Mouse (Mus musculus): Measurements from ENCODE around the gene Usp8. TPM values are rescaled to one million over a fixed set of nuclear protein-coding genes. Genes with fewer than 3 reads are reported as not detected.

Gene Usp8
- polyA plus RNA-seq, 3 experiments from 2014 or later: 36.8 to 44.7 (median 42.2) TPM

Other genes starting within 250 kb of the Usp8 start
- gene Atp8b4, start 206.7 kb upstream of the Usp8 start, polyA plus RNA-seq (2017; shearing (Covaris generic)): 1 to 10 TPM in 1 of 3 experiments, under 1 TPM in 2; 0.21 to 7.4 (median 0.91) TPM
- gene Slc27a2, start 154.9 kb upstream of the Usp8 start, polyA plus RNA-seq (2017; shearing (Covaris generic)): not detected
- 1 to 10 TPM in 1 of 3 experiments, under 1 TPM in 2; 0.96 to 2.1 (median 0.97) TPM for gene Hdc, start 88.0 kb upstream of the Usp8 start, polyA plus RNA-seq (2017; shearing (Covaris generic))
- gene Gabpb1, start 31.0 kb upstream of the Usp8 start, polyA plus RNA-seq (2017; shearing (Covaris generic)): 10 to 100 TPM; 53.4 to 72.2 (median 57.8) TPM
- gene Usp50, start 76.1 kb downstream of the Usp8 start, polyA plus RNA-seq (2017; shearing (Covaris generic)): 1 to 10 TPM; 4.4 to 9.9 (median 9.1) TPM
- 10 to 100 TPM; 53.3 to 83.4 (median 56.1) TPM for gene Trpm7, start 168.9 kb downstream of the Usp8 start, polyA plus RNA-seq (2017; shearing (Covaris generic))
- 100 to 1,000 TPM in 1 of 3 experiments, 10 to 100 TPM in 2; 67.1 to 107 (median 73.4) TPM for gene Sppl2a, start 225.9 kb downstream of the Usp8 start, polyA plus RNA-seq (2017; shearing (Covaris generic))